Mouse (Mus musculus): ENCODE data around the gene Vmn1r118.
"Not testable (repeated sequence)": the region's sequence is repeated elsewhere in the genome, so short reads cannot be mapped to it uniquely, and the experiment has no call there.

The Vmn1r118 gene

DNA sequence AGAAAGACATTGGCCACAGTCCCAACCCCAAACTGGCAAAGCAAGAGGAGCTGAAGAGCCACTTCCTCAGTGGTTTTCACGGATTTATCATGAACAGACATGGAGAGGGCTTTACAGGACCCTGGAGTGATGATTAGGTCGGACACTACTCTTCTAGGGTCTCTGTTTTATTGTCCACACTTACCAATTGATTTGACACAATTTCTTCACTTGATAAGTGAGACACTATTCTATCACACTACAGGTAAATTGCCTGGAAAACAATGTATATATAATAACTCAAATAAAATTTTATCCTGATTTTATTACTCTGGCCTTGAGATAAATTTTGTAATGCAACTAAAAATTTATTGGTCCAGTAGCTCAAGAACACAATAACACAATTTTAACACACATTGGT lies at the start of gene Vmn1r118:
Gene Vmn1r118, minus strand, starts transcription at position 101 of the 400 bp plus-strand sequence.
- not testable (repeated sequence) for DNase-seq (ENCODE audit: low read depth, low spot score)

DNA sequence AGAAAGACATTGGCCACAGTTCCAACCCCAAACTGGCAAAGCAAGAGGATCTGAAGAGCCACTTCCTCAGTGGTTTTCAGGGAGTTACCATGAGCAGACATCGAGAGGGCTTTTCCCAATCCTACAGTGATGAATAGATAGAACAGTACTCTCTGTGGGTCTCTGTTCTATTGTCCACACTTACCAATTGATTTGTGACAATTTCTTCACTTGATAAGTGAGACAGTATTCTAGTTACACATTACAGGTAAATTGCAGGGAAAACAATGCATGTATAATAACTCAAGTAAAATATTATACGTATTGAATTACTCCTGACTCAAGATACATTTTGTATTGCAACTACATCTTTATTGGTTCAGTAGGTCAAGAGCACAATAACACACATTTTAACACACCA lies 28.1 kb downstream of the Vmn1r118 start, which contains the start of gene Vmn1r117:
Gene Vmn1r117, minus strand, starts transcription at position 101 of the 400 bp plus-strand sequence.
- not testable (repeated sequence) for DNase-seq (ENCODE audit: low read depth, low spot score)

DNA sequence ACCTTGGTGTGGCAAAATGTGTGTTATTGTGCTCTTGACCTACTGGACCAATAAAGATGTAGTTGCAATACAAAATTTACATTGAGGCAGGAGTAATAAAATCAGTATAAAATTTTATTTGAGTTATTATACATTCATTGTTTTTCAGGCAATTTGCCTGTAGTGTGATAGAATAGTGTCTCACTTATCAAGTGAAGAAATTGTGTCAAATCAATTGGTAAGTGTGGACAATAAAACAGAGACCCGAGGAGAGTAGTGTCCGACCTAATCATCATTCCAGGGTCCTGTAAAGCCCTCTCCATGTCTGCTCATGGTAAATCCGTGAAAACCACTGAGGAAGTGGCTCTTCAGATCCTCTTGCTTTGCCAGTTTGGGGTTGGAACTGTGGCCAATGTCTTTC lies 40.2 kb downstream of the Vmn1r118 start, which contains the start of gene Vmn1r116:
Gene Vmn1r116, plus strand, starts transcription at position 301 of the 400 bp plus-strand sequence.
- DNase-seq (ENCODE audit: low read depth, low spot score) = not testable (repeated sequence)

All from embryo, embryonic 11.5 days (tissue).